Mouse (Mus musculus): Measurements from ENCODE around the gene Aspscr1.
A peak's percentile ranks its signal among the peaks of the same experiment; 100 is the strongest.

Aspscr1 gene

GRCm38 (mm10) chr11:120672687-120673593 is at the start of gene Aspscr1:
Aspscr1 (plus strand) TSS chr11:120672973.
- DNase-seq = peak; percentile 90

GRCm38 (mm10) chr11:120623961-120624679 is 48.7 kb upstream of the Aspscr1 start:
- no peak for DNase-seq

GRCm38 (mm10) chr11:120624680-120625111 is 48.1 kb upstream of the Aspscr1 start:
- peak; percentile 78 for DNase-seq

GRCm38 (mm10) chr11:120625152-120625775 is 47.5 kb upstream of the Aspscr1 start, which contains the start of gene Sirt7:
Sirt7 (minus strand) TSS chr11:120625240.
- DNase-seq = no peak

- DNase-seq = no peak
Observed at GRCm38 (mm10) chr11:120626785-120627467, 45.8 kb upstream of the Aspscr1 start.

GRCm38 (mm10) chr11:120627468-120628300 is 45.1 kb upstream of the Aspscr1 start:
- no peak for DNase-seq

- no peak for DNase-seq
Observed at GRCm38 (mm10) chr11:120628601-120629340, 44.0 kb upstream of the Aspscr1 start.

GRCm38 (mm10) chr11:120629341-120629730 is 43.4 kb upstream of the Aspscr1 start:
- DNase-seq = no peak

- DNase-seq = no peak
Observed at GRCm38 (mm10) chr11:120629911-120630310, 42.9 kb upstream of the Aspscr1 start.

- DNase-seq = no peak
Observed at GRCm38 (mm10) chr11:120630401-120630871, 42.3 kb upstream of the Aspscr1 start.

GRCm38 (mm10) chr11:120630881-120631725 is 41.7 kb upstream of the Aspscr1 start:
- no peak for DNase-seq

GRCm38 (mm10) chr11:120631726-120632448 is 40.9 kb upstream of the Aspscr1 start:
- DNase-seq = no peak

- peak; percentile 62 for DNase-seq
Observed at GRCm38 (mm10) chr11:120632559-120633519, 39.9 kb upstream of the Aspscr1 start.

GRCm38 (mm10) chr11:120633520-120634343 is 39.0 kb upstream of the Aspscr1 start, which contains the start of gene Mafg:
Mafg (minus strand) TSS chr11:120633600.
- peak; percentile 90 for DNase-seq

- no peak for DNase-seq
Observed at GRCm38 (mm10) chr11:120634810-120635209, 38.0 kb upstream of the Aspscr1 start.

GRCm38 (mm10) chr11:120641255-120641654 is 31.5 kb upstream of the Aspscr1 start:
- DNase-seq = no peak

GRCm38 (mm10) chr11:120641869-120642268 is 30.9 kb upstream of the Aspscr1 start:
- no peak for DNase-seq

Measured in cerebellum, adult 8-10 months (tissue).